Mouse (Mus musculus) heart, embryonic 12.5 days (tissue): Measurements from ENCODE around the gene Cog3. TPM values are rescaled to one million over a fixed set of nuclear protein-coding genes. Genes with fewer than 3 reads are reported as not detected.

ENCODE experiments used
- ATAC-seq: fragments of 200-750 bp; cut with Nextera tagmentation; 2 replicates; pipeline ENCODE4 v1.8.0; 2017; ENCODE audit warnings: moderate TSS enrichment, moderate library complexity; ENCODE audit not compliant: insufficient number of reproducible peaks, low FRiP score
- H3K27ac ChIP-seq: fragments of 300-500 bp; sonication (generic); 2 replicates; pipeline ENCODE4 v1.5.1; 2016; ENCODE audit warnings: mild to moderate bottlenecking, moderate library complexity; ENCODE audit not compliant: poor library complexity, severe bottlenecking
- H3K27me3 ChIP-seq: fragments of 300-500 bp; sonication (generic); replicated peaks from 2 replicates; pipeline ENCODE4 v1.6.1; 2016; ENCODE audit warnings: mild to moderate bottlenecking, moderate library complexity
- H3K36me3 ChIP-seq: fragments of 300-500 bp; sonication (generic); 2 replicates; pipeline ENCODE4 v1.6.1; 2016; ENCODE audit warnings: mild to moderate bottlenecking, moderate library complexity
- H3K4me1 ChIP-seq: fragments of 300-500 bp; sonication (generic); replicated peaks from 2 replicates; pipeline ENCODE4 v1.6.1; 2016; ENCODE audit warnings: mild to moderate bottlenecking
- H3K4me2 ChIP-seq: fragments of 300-500 bp; sonication (generic); 2 replicates; pipeline ENCODE4 v1.6.1; 2016; ENCODE audit warnings: mild to moderate bottlenecking, moderate library complexity
- H3K4me3 ChIP-seq: fragments of 300-500 bp; sonication (generic); 2 replicates; pipeline ENCODE4 v1.5.1; 2016; ENCODE audit warnings: mild to moderate bottlenecking
- H3K9ac ChIP-seq: fragments of 300-500 bp; sonication (generic); 2 replicates; pipeline ENCODE4 v1.6.1; 2016; ENCODE audit warnings: mild to moderate bottlenecking, moderate library complexity
- H3K9me3 ChIP-seq: fragments of 300-500 bp; sonication (generic); replicated peaks from 2 replicates; pipeline ENCODE4 v1.6.1; 2016; ENCODE audit warnings: mild to moderate bottlenecking, moderate library complexity
- WGBS: fragments of 180-500 bp; shearing (Covaris S2); methylation state at CpG from one replicate; pipeline ENCODE4 v1.1.7; 2016; 5-methylcytosine and 5-hydroxymethylcytosine counted together
- polyA plus RNA-seq: library from polyadenylated mRNA; unstranded; fragments of >200 nt; fragmentation: Nextera tagmentation; extraction: Ambion mirVana; gene quantifications from 2 replicates; pipeline ENCODE4 v1.2.1, GENCODE M21; 2016

The Cog3 gene
- polyA plus RNA-seq, 1 experiment from 2014 or later = 18.0 TPM

DNA sequence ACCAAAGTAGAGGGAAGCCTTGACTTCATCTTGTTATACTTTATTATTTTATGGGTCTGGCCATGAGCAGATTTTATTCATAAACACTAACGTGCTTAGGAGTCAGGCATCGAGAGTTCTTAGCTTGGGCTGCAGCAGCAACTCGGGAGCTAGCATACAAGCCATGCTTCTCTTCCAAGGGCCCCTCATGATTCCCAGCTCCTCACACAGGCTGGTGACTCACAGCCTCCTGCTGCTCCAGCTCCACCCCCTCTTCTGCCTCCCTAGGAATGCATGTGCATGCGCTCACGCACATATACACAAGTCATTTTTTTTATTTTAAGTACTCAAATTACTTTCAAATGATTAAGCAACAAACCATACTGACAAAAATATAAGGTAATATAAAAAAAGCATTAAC is 26.2 kb downstream of the Cog3 start:
- Histone ChIP-seq H3K4me1 (no peaks in the 10 kb centered on the region; the same call in 1 of the 2 replicates), H3K4me2 (no peak overlapping the region), H3K9me3 (no peaks in the 10 kb centered on the region), H3K4me3 (no peak overlapping the region), H3K27ac (no peak overlapping the region), H3K27me3 (no peaks in the 10 kb centered on the region), H3K9ac (no peak overlapping the region), H3K36me3 (peaks cover 58% of the 10 kb centered on the region)
- ATAC-seq = no peak
- 90% methylated on average over 5 of the region's 5 CpGs for WGBS

DNA sequence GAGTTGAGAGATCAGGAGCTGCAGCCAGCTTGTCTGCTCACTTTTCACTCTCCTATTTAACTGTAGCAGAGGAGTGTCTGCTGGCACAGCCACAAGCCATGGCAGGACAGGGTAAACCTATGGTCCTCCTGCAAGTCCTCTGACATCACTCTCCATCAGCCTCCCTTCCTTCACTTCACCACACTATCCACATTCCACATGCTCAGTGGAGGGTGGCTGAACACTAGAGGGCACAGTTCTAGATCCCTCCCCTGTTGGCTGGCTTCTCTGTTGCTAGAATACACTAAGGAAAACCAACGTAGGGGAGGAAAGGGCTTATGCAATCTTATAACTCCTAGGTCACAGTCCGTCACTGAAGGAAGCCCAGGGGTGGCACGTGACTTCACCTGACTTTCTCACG is 27.3 kb downstream of the Cog3 start:
- no peaks in the 10 kb centered on the region for H3K27me3 ChIP-seq
- H3K9me3 ChIP-seq = no peaks in the 10 kb centered on the region
- peaks cover 57% of the 10 kb centered on the region for H3K36me3 ChIP-seq
- H3K9ac ChIP-seq = no peak overlapping the region
- H3K4me2 ChIP-seq = no peak overlapping the region
- H3K27ac ChIP-seq = no peak overlapping the region
- WGBS = 72% methylated on average over 4 of the region's 4 CpGs
- H3K4me1 ChIP-seq = no peaks in the 10 kb centered on the region; the same call in 1 of the 2 replicates
- no peak for ATAC-seq
- no peak overlapping the region for H3K4me3 ChIP-seq

DNA sequence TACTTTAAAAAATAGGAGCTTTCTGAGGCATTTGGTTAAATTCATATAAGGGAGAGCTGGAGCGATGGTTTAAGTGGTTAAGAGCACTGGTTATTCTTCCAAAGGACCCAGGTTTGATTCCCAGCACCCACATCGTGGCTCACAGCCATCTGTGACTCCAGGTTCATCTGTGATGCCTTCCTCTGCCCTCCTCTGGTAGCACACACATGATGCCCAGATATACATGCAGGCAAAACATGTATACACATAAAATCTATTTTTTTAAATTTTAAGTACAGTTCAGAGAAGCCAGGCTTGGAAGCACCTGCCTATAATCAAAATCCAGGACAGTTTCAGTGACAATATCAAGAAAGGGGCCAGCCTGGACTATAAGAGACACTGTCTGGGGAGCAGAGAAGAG is 31.5 kb downstream of the Cog3 start:
- no peaks in the 10 kb centered on the region; the same call in 1 of the 2 replicates for H3K4me1 ChIP-seq
- H3K27me3 ChIP-seq = no peaks in the 10 kb centered on the region
- H3K4me3 ChIP-seq = no peak overlapping the region
- peaks cover 67% of the 10 kb centered on the region for H3K36me3 ChIP-seq
- no peaks in the 10 kb centered on the region for H3K9me3 ChIP-seq
- ATAC-seq = no peak
- H3K4me2 ChIP-seq = no peak overlapping the region
- no peak overlapping the region for H3K27ac ChIP-seq
- no peak overlapping the region for H3K9ac ChIP-seq
- WGBS = 92% methylated on average over 2 of the region's 2 CpGs

DNA sequence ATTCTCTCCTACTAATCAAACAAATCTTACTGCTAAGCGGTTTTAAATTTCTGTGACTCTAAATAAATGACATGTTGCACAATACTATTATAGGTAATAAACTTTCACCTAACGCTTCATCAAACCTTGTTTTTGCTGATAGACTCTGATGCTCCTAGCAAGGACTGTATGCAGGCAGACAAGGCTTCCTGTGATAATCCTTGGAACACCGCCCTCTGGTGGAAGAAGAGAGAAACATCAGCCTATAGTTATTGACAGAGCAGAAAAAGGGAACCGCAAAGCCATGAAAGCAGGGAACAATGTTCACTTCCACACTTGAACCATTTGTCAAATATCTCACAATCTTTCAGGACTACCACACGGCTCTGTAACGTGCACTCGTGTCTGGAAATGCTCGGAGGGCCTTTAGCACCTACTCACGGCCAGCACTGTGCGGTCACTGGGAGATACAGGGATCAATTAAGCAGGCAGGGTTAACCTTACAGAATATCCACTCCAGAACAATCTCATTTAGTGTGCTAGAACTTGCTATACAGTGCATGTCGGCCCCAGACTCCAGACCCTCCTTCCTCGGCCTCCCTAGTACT is 32.2 kb downstream of the Cog3 start:
- H3K9me3 ChIP-seq = no peaks in the 10 kb centered on the region
- ATAC-seq = no peak
- no peak overlapping the region for H3K27ac ChIP-seq
- no peak overlapping the region for H3K4me3 ChIP-seq
- WGBS = 56% methylated on average over 12 of the region's 12 CpGs
- H3K36me3 ChIP-seq = peaks cover 64% of the 10 kb centered on the region
- H3K9ac ChIP-seq = no peak overlapping the region
- no peaks in the 10 kb centered on the region; the same call in 1 of the 2 replicates for H3K4me1 ChIP-seq
- no peak overlapping the region for H3K4me2 ChIP-seq
- no peaks in the 10 kb centered on the region for H3K27me3 ChIP-seq

DNA sequence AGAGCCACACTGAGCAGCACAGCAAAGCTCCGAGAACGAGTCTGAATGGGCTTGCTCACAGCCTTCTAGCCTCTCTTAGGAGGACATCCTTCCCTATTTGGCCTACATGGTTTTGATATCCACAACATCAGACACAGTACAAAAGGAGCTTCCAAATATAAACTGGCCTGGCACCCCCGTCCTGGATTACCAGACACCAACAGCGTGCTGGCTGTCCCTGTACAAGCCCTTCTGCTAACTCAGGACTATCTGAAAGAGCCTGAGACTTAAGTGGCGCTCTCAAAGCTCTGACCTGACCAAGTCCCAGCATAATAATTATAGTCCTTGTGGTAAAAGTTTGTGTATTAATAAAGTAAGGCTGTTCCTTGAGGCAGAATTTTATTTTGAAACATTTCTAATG is 34.2 kb downstream of the Cog3 start:
- no peak overlapping the region for H3K9ac ChIP-seq
- no peaks in the 10 kb centered on the region for H3K27me3 ChIP-seq
- no peak for ATAC-seq
- H3K27ac ChIP-seq = 0 out of 2 replicates have a peak overlapping the region, but pooled peaks have one; percentile 47
- no peak overlapping the region for H3K4me2 ChIP-seq
- WGBS = 61% methylated on average over 5 of the region's 5 CpGs
- H3K4me1 ChIP-seq = no peaks in the 10 kb centered on the region
- H3K9me3 ChIP-seq = no peaks in the 10 kb centered on the region
- no peak overlapping the region for H3K4me3 ChIP-seq
- H3K36me3 ChIP-seq = peaks cover 72% of the 10 kb centered on the region

DNA sequence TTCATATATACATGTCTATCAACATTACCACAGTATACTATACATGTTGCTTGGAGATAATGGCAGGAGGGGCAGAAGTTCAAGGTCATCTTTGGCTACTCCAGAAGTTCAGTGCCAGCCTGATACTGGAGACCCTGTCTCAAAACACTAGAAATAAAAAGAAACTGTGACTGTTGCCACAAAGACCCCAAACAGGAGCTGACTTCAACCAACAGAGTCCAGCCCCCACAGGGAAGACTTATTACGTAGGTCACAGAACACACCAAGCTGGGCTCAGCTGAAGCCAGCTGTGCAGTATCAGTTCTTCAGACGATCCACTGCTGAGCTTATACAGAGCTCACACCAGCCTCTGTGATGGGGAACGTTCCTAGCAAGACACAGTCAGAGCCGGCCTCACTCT is 37.9 kb downstream of the Cog3 start:
- H3K27ac ChIP-seq = no peak overlapping the region
- H3K36me3 ChIP-seq = peaks cover 82% of the 10 kb centered on the region
- no peaks in the 10 kb centered on the region for H3K9me3 ChIP-seq
- ATAC-seq = no peak
- no peaks in the 10 kb centered on the region for H3K4me1 ChIP-seq
- H3K4me2 ChIP-seq = no peak overlapping the region
- no peak overlapping the region for H3K9ac ChIP-seq
- H3K27me3 ChIP-seq = no peaks in the 10 kb centered on the region
- WGBS = 90% methylated on average over 4 of the region's 4 CpGs
- H3K4me3 ChIP-seq = no peak overlapping the region

DNA sequence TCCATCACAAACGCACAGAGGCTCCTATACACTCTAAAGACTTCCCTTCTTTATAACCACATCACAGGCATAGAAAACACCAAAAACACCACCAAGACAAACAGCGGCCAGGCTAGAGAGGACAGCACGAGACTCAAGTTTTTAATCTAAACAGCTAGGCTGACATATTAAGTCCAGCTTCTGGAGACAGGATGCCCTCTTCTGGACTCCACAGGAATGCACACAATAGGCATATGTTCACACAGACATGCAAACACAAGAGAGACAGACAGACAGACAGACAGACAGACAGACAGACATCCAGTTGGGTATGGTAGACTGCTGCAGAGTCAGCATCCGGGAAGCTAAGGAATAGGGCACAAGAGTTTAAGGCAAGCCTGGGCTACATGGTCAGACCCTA is 40.7 kb downstream of the Cog3 start:
- no peak overlapping the region for H3K27ac ChIP-seq
- no peaks in the 10 kb centered on the region for H3K4me1 ChIP-seq
- H3K27me3 ChIP-seq = no peaks in the 10 kb centered on the region
- no peaks in the 10 kb centered on the region for H3K9me3 ChIP-seq
- no peak for ATAC-seq
- peaks cover 85% of the 10 kb centered on the region for H3K36me3 ChIP-seq
- H3K4me2 ChIP-seq = no peak overlapping the region
- 84% methylated on average over 4 of the region's 4 CpGs for WGBS
- H3K9ac ChIP-seq = no peak overlapping the region
- H3K4me3 ChIP-seq = no peak overlapping the region

DNA sequence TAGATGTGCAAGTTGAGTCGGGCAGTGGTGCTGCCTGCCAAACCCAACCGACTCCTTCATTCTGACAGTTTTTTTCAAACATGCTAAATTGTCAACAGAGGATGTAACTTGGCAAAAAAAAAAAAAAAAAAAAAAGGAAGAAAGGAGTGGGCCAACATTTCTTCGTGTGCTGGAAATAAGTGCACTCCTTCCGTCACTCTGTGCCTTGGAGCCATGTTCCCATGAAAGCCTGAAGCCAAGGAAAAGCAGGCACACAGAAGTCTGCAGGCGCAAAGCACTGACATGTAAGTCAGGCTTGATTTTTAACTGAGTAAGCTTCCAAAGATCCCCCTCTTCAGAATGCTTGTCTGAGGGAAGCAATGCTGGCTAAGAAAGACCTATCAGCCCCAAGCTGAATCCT is 41.6 kb downstream of the Cog3 start:
- no peak for ATAC-seq
- WGBS = 80% methylated on average over 5 of the region's 5 CpGs
- Histone ChIP-seq H3K27me3 (no peaks in the 10 kb centered on the region), H3K4me3 (no peak overlapping the region), H3K36me3 (peaks cover 82% of the 10 kb centered on the region), H3K27ac (no peak overlapping the region), H3K9me3 (no peaks in the 10 kb centered on the region), H3K4me1 (no peaks in the 10 kb centered on the region), H3K4me2 (no peak overlapping the region), H3K9ac (no peak overlapping the region)

DNA sequence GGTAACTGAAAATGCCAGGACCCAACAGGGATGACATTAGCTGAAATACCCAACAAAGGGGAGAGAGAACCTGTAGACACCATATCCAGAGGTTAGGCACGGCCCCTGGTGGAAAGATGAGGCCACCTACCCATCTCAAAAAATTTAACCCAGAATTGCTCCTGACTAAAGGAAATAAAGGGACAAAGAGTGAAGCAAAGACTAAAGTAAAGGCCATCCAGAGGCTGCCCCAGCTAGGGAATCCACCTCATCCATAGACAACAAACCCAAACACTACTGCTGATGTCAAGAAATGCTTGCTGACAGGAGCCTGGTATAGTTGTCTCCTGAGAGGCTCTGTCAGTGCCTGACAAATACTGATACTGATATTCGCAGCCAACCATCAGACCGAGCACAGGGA is 42.6 kb downstream of the Cog3 start:
- H3K4me3 ChIP-seq = no peak overlapping the region
- WGBS = 92% methylated on average over 3 of the region's 3 CpGs
- peaks cover 79% of the 10 kb centered on the region for H3K36me3 ChIP-seq
- no peak overlapping the region for H3K9ac ChIP-seq
- no peak overlapping the region for H3K4me2 ChIP-seq
- ATAC-seq = no peak
- H3K4me1 ChIP-seq = no peaks in the 10 kb centered on the region
- no peaks in the 10 kb centered on the region for H3K27me3 ChIP-seq
- no peaks in the 10 kb centered on the region for H3K9me3 ChIP-seq
- no peak overlapping the region for H3K27ac ChIP-seq

DNA sequence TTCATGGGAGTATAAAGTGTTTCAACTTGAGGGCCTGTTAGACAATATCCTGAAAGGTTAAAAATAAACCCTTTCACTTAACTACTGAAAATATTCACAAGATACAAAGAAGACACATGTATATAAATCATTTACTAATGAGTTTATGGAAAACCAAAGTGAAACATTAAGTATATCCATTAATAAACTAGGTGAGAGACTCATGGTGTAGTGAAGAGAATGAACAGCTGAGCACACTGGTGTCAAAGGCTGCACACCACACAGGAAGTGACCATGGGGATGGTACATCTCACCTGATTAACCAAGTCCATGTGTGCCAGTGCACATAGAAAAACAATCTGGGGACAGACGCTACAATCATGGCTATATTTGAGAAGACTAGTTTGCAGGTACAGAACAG is 45.3 kb downstream of the Cog3 start:
- 88% methylated on average over 1 of the region's 1 CpGs for WGBS
- no peak overlapping the region for H3K9ac ChIP-seq
- ATAC-seq = no peak
- no peaks in the 10 kb centered on the region for H3K27me3 ChIP-seq
- H3K4me2 ChIP-seq = no peak overlapping the region
- no peaks in the 10 kb centered on the region for H3K4me1 ChIP-seq
- no peak overlapping the region for H3K27ac ChIP-seq
- H3K9me3 ChIP-seq = no peaks in the 10 kb centered on the region
- no peak overlapping the region for H3K4me3 ChIP-seq
- H3K36me3 ChIP-seq = peaks cover 78% of the 10 kb centered on the region

DNA sequence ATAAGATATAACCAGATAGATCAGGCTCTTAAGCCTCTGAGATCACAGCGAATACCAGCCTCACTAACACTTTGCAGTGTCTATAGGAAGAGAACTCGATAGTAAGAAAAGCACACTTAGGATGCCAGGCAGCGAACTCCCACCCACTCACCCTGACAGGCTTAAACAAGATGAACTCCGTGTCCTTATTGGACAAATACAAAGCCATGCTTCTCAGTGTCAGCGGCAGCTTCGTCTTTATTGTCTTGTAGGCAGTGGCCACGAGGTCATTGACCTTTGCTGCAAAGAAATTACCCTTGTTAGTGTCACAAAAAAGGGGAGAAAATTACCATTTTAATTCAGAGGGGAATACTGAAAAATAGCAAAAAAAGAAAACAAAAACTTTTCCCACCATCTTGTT is 46.5 kb downstream of the Cog3 start:
- no peak for ATAC-seq
- Histone ChIP-seq H3K27ac (no peak overlapping the region), H3K9me3 (no peaks in the 10 kb centered on the region), H3K4me3 (no peak overlapping the region), H3K9ac (no peak overlapping the region), H3K4me2 (no peak overlapping the region), H3K36me3 (peaks cover 81% of the 10 kb centered on the region), H3K27me3 (no peaks in the 10 kb centered on the region), H3K4me1 (no peaks in the 10 kb centered on the region)
- 83% methylated on average over 7 of the region's 7 CpGs for WGBS

DNA sequence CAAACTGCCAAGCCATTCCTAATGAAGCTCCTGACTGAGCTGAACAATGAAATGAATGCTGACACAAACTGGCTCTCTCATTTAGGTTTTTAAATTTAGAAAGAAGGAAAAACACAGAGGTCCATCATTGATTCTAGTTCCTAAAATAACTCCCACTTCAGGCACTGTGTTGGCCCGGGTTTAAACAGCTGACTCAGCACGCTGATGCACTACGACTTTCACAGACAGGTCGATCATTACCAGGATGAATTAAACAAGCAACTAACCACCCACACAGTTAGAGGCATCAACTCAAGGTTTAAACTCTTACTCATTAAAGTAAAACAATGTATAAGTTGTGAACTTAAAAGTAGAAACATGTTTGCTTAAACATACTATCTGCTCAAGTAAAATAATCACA is 47.7 kb downstream of the Cog3 start:
- Histone ChIP-seq H3K4me1 (no peaks in the 10 kb centered on the region), H3K4me3 (no peak overlapping the region), H3K4me2 (no peak overlapping the region), H3K36me3 (peaks cover 75% of the 10 kb centered on the region), H3K27ac (no peak overlapping the region), H3K27me3 (no peaks in the 10 kb centered on the region), H3K9me3 (no peaks in the 10 kb centered on the region), H3K9ac (no peak overlapping the region)
- 72% methylated on average over 4 of the region's 4 CpGs for WGBS
- ATAC-seq = no peak
